ENCODE assay signal across 8 mouse cellular contexts in genomic region chr9:65589091-65589490, GRCm38 (mm10). TPM values are rescaled to one million over a fixed set of nuclear protein-coding genes. Genes with fewer than 3 reads are reported as not detected.
DNase-seq lines count a peak whose midpoint lies in the region; ATAC-seq lines count a peak whose summit lies in the region.
"Had no signal": no experiment of that assay in that cellular context is flagged by ENCODE, and none has a peak within 500 bp of the region (broad histone marks: within the 10 kb centered on the region; RNA-seq: fewer than 3 reads in every experiment).

No protein-coding gene starts in this region.

- WGBS in forebrain, embryonic 13.5 days, result 95% methylated on average over 3 of the region's 3 CpGs
- 90% methylated on average over 3 of the region's 3 CpGs for WGBS in limb, embryonic 11.5 days
- 89% methylated on average over 3 of the region's 3 CpGs for WGBS in stomach, embryonic 14.5 days

- peak overlapping the region; percentile 78 for H3K4me3 ChIP-seq in megakaryocyte, embryonic 14.5 days (replicated peaks)
- peak overlapping the region; percentile 69 for H3K4me3 ChIP-seq in forebrain, embryonic 13.5 days
- peak overlapping the region; percentile 75 for H3K4me3 ChIP-seq in limb, embryonic 11.5 days (ENCODE audit: low read depth, low read length)
- H3K4me3 ChIP-seq in stomach, embryonic 14.5 days (ENCODE audit: low read depth, low read length), result peak overlapping the region; percentile 55; the same call in 1 of the 2 replicates

- H3K27me3 ChIP-seq in megakaryocyte, embryonic 14.5 days (replicated peaks), result no peaks in the 10 kb centered on the region
- no peaks in the 10 kb centered on the region for H3K27me3 ChIP-seq in forebrain, embryonic 13.5 days
- no peaks in the 10 kb centered on the region for H3K27me3 ChIP-seq in limb, embryonic 11.5 days (ENCODE audit: control insufficient read depth, insufficient read depth, low read length)
- no peaks in the 10 kb centered on the region for H3K27me3 ChIP-seq in stomach, embryonic 14.5 days (ENCODE audit: control insufficient read depth, insufficient read depth, low read length)

- no peaks in the 10 kb centered on the region; the same call in 1 of the 2 replicates for H3K9me3 ChIP-seq in megakaryocyte, embryonic 14.5 days
- H3K9me3 ChIP-seq in forebrain, embryonic 13.5 days (replicated peaks), result no peaks in the 10 kb centered on the region
- H3K9me3 ChIP-seq in limb, embryonic 11.5 days (ENCODE audit: control insufficient read depth, low read length), result no peaks in the 10 kb centered on the region
- H3K9me3 ChIP-seq in stomach, embryonic 14.5 days (ENCODE audit: control insufficient read depth, low read depth, low read length), result no peaks in the 10 kb centered on the region

- no peak for DNase-seq in limb, embryonic 11.5 days (ENCODE audit: low spot score)
- no peak for DNase-seq in frontal cortex, postnatal 14 days (ENCODE audit: low spot score in 2 of 2)
- DNase-seq in cerebellum, adult 11 months, result no peak
- DNase-seq: kidney, postnatal 14 days had no signal

- ATAC-seq in megakaryocyte, adult 5-6 weeks (ENCODE audit: poor library complexity, severe bottlenecking), result no peak
- ATAC-seq in forebrain, embryonic 13.5 days, result no peak
- ATAC-seq in limb, embryonic 11.5 days (ENCODE audit: insufficient number of reproducible peaks, low FRiP score, low TSS enrichment, low read depth), result no peak
- no peak for ATAC-seq in stomach, embryonic 14.5 days (ENCODE audit: insufficient number of reproducible peaks, insufficient read depth, low FRiP score, low read depth)

- no peak overlapping the region for H3K27ac ChIP-seq in forebrain, embryonic 13.5 days
- H3K27ac ChIP-seq in limb, embryonic 11.5 days (replicated peaks; ENCODE audit: low read depth, low read length), result no peak overlapping the region
- no peak overlapping the region for H3K27ac ChIP-seq in stomach, embryonic 14.5 days (ENCODE audit: low read length)

- H3K36me3 ChIP-seq in megakaryocyte, embryonic 14.5 days (replicated peaks; ENCODE audit: low read length), result peaks cover 51% of the 10 kb centered on the region
- H3K36me3 ChIP-seq in forebrain, embryonic 13.5 days (ENCODE audit: poor library complexity, severe bottlenecking), result peaks cover 36% of the 10 kb centered on the region
- peaks cover 15% of the 10 kb centered on the region for H3K36me3 ChIP-seq in limb, embryonic 11.5 days (ENCODE audit: control insufficient read depth, insufficient read depth, low read length)
- peaks cover 12% of the 10 kb centered on the region for H3K36me3 ChIP-seq in stomach, embryonic 14.5 days (ENCODE audit: control insufficient read depth, insufficient read depth, low read length)

- peak overlapping the region; percentile 100 for H3K4me2 ChIP-seq in forebrain, embryonic 13.5 days
- H3K4me2 ChIP-seq in limb, embryonic 11.5 days (ENCODE audit: low read depth, severe bottlenecking), result peak overlapping the region; percentile 74
- H3K4me2 ChIP-seq in stomach, embryonic 14.5 days (replicated peaks; ENCODE audit: low read depth, low read length), result peak overlapping the region; percentile 99

- peak overlapping the region; percentile 82 for H3K9ac ChIP-seq in forebrain, embryonic 13.5 days
- H3K9ac ChIP-seq in limb, embryonic 11.5 days (ENCODE audit: low read length), result no peak overlapping the region
- H3K9ac ChIP-seq in stomach, embryonic 14.5 days (replicated peaks; ENCODE audit: low read depth, low read length), result no peak overlapping the region

- H3K4me1 ChIP-seq in megakaryocyte, embryonic 14.5 days, result peaks cover 46% of the 10 kb centered on the region
- H3K4me1 ChIP-seq in forebrain, embryonic 13.5 days, result peaks cover 35% of the 10 kb centered on the region
- H3K4me1 ChIP-seq in limb, embryonic 11.5 days (ENCODE audit: control insufficient read depth, insufficient read depth, low read length), result peaks cover 11% of the 10 kb centered on the region
- H3K4me1 ChIP-seq in stomach, embryonic 14.5 days (ENCODE audit: control insufficient read depth, insufficient read depth, low read length), result peaks cover 14% of the 10 kb centered on the region

RNA-seq across cellular contexts. Expression of gene Pif1, which starts 2.1 kb away (rescaled TPM):
- 3.9 and 6.9 TPM in 2 replicates for polyA plus RNA-seq in megakaryocyte, embryonic 14.5 days (2012; ENCODE audit: insufficient read depth, low replicate concordance)
- total RNA-seq in megakaryocyte, adult 5-6 weeks (2015), result 12.1 and 12.6 TPM in 2 replicates
- total RNA-seq in megakaryocyte, adult 5-6 weeks (2017), result 12.7 and 16.9 TPM in 2 replicates
- 21.2 and 21.5 TPM in 2 replicates for polyA plus RNA-seq in forebrain, embryonic 13.5 days (2015; fragmentation: Nextera tagmentation; extraction: Ambion mirVana)
- polyA plus RNA-seq in limb, embryonic 11.5 days (2014; fragmentation: Nextera tagmentation; extraction: Ambion mirVana), result 13.3 and 15.0 TPM in 2 replicates
- 9.9 and 11.0 TPM in 2 replicates for polyA plus RNA-seq in stomach, embryonic 14.5 days (2014; fragmentation: Nextera tagmentation; extraction: Ambion mirVana)

RNA-seq across cellular contexts. Expression of gene Plekho2, which starts 9.3 kb away (rescaled TPM):
- 198 and 329 TPM in 2 replicates for polyA plus RNA-seq in megakaryocyte, embryonic 14.5 days (2012; ENCODE audit: insufficient read depth, low replicate concordance)
- 59.1 and 68.1 TPM in 2 replicates for total RNA-seq in megakaryocyte, adult 5-6 weeks (2015)
- 52.5 and 60.6 TPM in 2 replicates for total RNA-seq in megakaryocyte, adult 5-6 weeks (2017)
- polyA plus RNA-seq in forebrain, embryonic 13.5 days (2015; fragmentation: Nextera tagmentation; extraction: Ambion mirVana), result 4.9 and 5.5 TPM in 2 replicates
- polyA plus RNA-seq in limb, embryonic 11.5 days (2014; fragmentation: Nextera tagmentation; extraction: Ambion mirVana), result 12.2 and 12.5 TPM in 2 replicates
- polyA plus RNA-seq in stomach, embryonic 14.5 days (2014; fragmentation: Nextera tagmentation; extraction: Ambion mirVana), result 17.2 and 21.2 TPM in 2 replicates

RNA-seq across cellular contexts. Expression of gene Rbpms2, which starts 40.4 kb away (rescaled TPM):
- 500 and 536 TPM in 2 replicates for polyA plus RNA-seq in megakaryocyte, embryonic 14.5 days (2012; ENCODE audit: insufficient read depth, low replicate concordance)
- total RNA-seq in megakaryocyte, adult 5-6 weeks (2015), result 0.45 TPM in 1 of 2 replicates, not detected in the other
- not detected in 2 replicates for total RNA-seq in megakaryocyte, adult 5-6 weeks (2017)
- 4.2 and 6.5 TPM in 2 replicates for polyA plus RNA-seq in forebrain, embryonic 13.5 days (2015; fragmentation: Nextera tagmentation; extraction: Ambion mirVana)
- 29.7 and 31.5 TPM in 2 replicates for polyA plus RNA-seq in limb, embryonic 11.5 days (2014; fragmentation: Nextera tagmentation; extraction: Ambion mirVana)
- 28.2 and 32.5 TPM in 2 replicates for polyA plus RNA-seq in stomach, embryonic 14.5 days (2014; fragmentation: Nextera tagmentation; extraction: Ambion mirVana)

Comparison
In these comparisons a context has a peak if more than half of its experiments do, and no peak if none do; other contexts are left out.
1. RNA of gene Rbpms2, which starts 40.4 kb away (polyA plus RNA-seq): 500 to 536 TPM in megakaryocyte, embryonic 14.5 days; 28.2 to 32.5 TPM in stomach, embryonic 14.5 days, 29.7 to 31.5 TPM in limb, embryonic 11.5 days and 4.2 to 6.5 TPM in forebrain, embryonic 13.5 days; every median in the first group is over 10 times any median in the second.
2. Peak in every context shown above with its lines, with median percentiles within 50 percentile points of each other: H3K4me3 ChIP-seq and H3K4me2 ChIP-seq.